ENCODE assay signal across 7 mouse cellular contexts in genomic region chr2:73566989-73567605, GRCm38 (mm10). TPM values are rescaled to one million over a fixed set of nuclear protein-coding genes. Genes with fewer than 3 reads are reported as not detected.
DNase-seq lines count a peak whose midpoint lies in the region; ATAC-seq and TF ChIP-seq lines count a peak whose summit lies in the region.

No protein-coding gene starts in this region.

- DNase-seq in ES-E14 (ENCODE audit: low read depth, low spot score): peak; percentile 59
- DNase-seq in heart, adult 8-10 months (ENCODE audit: low spot score): peak; percentile 71
- peak; percentile 50 to 71 for DNase-seq in kidney, adult 8-10 months
- DNase-seq in liver, postnatal 0 days: peak; percentile 56

- TF ChIP-seq CTCF in C2C12 (IDR thresholded peaks at IDR 0.05; ENCODE audit: control insufficient read depth, insufficient read depth, insufficient read length): peak; percentile 32
- peak; percentile 86 for TF ChIP-seq CTCF in liver, postnatal 0 days (IDR thresholded peaks at IDR 0.05; ENCODE audit: low read depth)

- in situ Hi-C loops in ES-E14 (cut with MboI; ENCODE audit: low sequenced_read_pairs in 2 of 2, unreplicated experiment in 2 of 2): loop anchor here in 1 of 2 experiments (25.0 kb wide), 1 partner anchor 1095 kb away; the partner anchor contains the start of genes Evx2 and Hoxd13

- H3K27ac ChIP-seq in ES-E14 (ENCODE audit: insufficient read depth, low read depth, low read length, poor library complexity, severe bottlenecking): no peak overlapping the region
- no peak overlapping the region for H3K27ac ChIP-seq in liver, postnatal 0 days (ENCODE audit: low read depth)

- 24% methylated on average over 8 of the region's 8 CpGs for WGBS in liver, postnatal 0 days (ENCODE audit: insufficient replicate concordance)

- H3K9ac ChIP-seq in ES-E14 (ENCODE audit: insufficient read depth, low read depth, low read length, poor library complexity, severe bottlenecking): no peak overlapping the region
- no peak overlapping the region for H3K9ac ChIP-seq in liver, postnatal 0 days (replicated peaks)

- H3K4me3 ChIP-seq in C2C12 (ENCODE audit: insufficient read depth, poor library complexity, severe bottlenecking) (no peak overlapping the region), ES-E14 (ENCODE audit: insufficient read depth in 1 of 2, low read depth in 1 of 2, low read length in 2 of 2, poor library complexity in 1 of 2, severe bottlenecking in 1 of 2) (no peak overlapping the region)
- H3K4me3 ChIP-seq in liver, postnatal 0 days (ENCODE audit: low read depth, low read length): no peak overlapping the region

- ATAC-seq in common myeloid progenitor, adult 5-6 weeks (replicated peaks; ENCODE audit: low read depth, poor library complexity, severe bottlenecking): peak; percentile 96
- peak; percentile 58 for ATAC-seq in liver, postnatal 0 days
- peak; percentile 88 for ATAC-seq in neutrophil, adult 5-6 weeks (ENCODE audit: extremely low read depth, insufficient number of reproducible peaks, low FRiP score, poor library complexity, severe bottlenecking)

- no peak for TF ChIP-seq EP300 in liver, postnatal 0 days (IDR thresholded peaks at IDR 0.05; ENCODE audit: low read depth)

- H3ac ChIP-seq in C2C12 (ENCODE audit: control insufficient read depth, insufficient read length, low read depth): no peak overlapping the region

- no peaks in the 10 kb centered on the region; a peak in 1 of 4 replicates for H3K4me1 ChIP-seq in ES-E14 (ENCODE audit: control insufficient read depth in 2 of 2, insufficient read depth in 2 of 2, low read length in 2 of 2, poor library complexity in 1 of 2)
- H3K4me1 ChIP-seq in liver, postnatal 0 days (ENCODE audit: insufficient read depth): no peaks in the 10 kb centered on the region

- no peaks in the 10 kb centered on the region for H3K79me2 ChIP-seq in C2C12 (ENCODE audit: control insufficient read depth, insufficient read depth)

- H3K9me3 ChIP-seq in ES-E14 (ENCODE audit: control insufficient read depth, insufficient read depth, low read depth, low read length): no peaks in the 10 kb centered on the region
- no peaks in the 10 kb centered on the region for H3K9me3 ChIP-seq in liver, postnatal 0 days (ENCODE audit: low read length)

- no peaks in the 10 kb centered on the region for H3K27me3 ChIP-seq in C2C12 (ENCODE audit: control insufficient read depth, insufficient read depth, insufficient read length)
- H3K27me3 ChIP-seq in liver, postnatal 0 days (ENCODE audit: insufficient read depth, low read length): no peaks in the 10 kb centered on the region

- peak overlapping the region; percentile 62 for H3K4me2 ChIP-seq in liver, postnatal 0 days (ENCODE audit: low read depth, low read length)

- no peaks in the 10 kb centered on the region for H3K79me3 ChIP-seq in C2C12 (ENCODE audit: low read depth)

- peaks cover 20% of the 10 kb centered on the region for H3K36me3 ChIP-seq in C2C12 (ENCODE audit: control insufficient read depth, insufficient read depth)
- H3K36me3 ChIP-seq in ES-E14 (ENCODE audit: control insufficient read depth, insufficient read depth, low read length, poor library complexity, severe bottlenecking): no peaks in the 10 kb centered on the region
- no peaks in the 10 kb centered on the region for H3K36me3 ChIP-seq in liver, postnatal 0 days (replicated peaks; ENCODE audit: insufficient read depth, low read length)

TF ChIP-seq in C2C12, 6 proteins besides CTCF, POLR2A, EP300 and RAD21:
- TF ChIP-seq USF1 (IDR thresholded peaks at IDR 0.05; ENCODE audit: low read depth) (no peak), FOSL1 (IDR thresholded peaks at IDR 0.05; ENCODE audit: insufficient read depth, low read length, poor library complexity, severe bottlenecking) (no peak), MYOG (IDR thresholded peaks at IDR 0.05; ENCODE audit: control insufficient read depth, extremely low read depth, insufficient read length) (no peak), MAX (IDR thresholded peaks at IDR 0.05) (no peak), MYOD1 (IDR thresholded peaks at IDR 0.05; ENCODE audit: control insufficient read depth, insufficient read length, low read depth) (no peak), CEBPB (IDR thresholded peaks at IDR 0.05; ENCODE audit: low read depth) (no peak)

TF ChIP-seq in ES-E14, 5 proteins besides CTCF, POLR2A, EP300 and RAD21:
- no peak for TF ChIP-seq HCFC1 (IDR thresholded peaks at IDR 0.05; ENCODE audit: borderline replicate concordance, insufficient read depth, low read length)
- TF ChIP-seq CHD2 (IDR thresholded peaks at IDR 0.05; ENCODE audit: low read depth, low read length): no peak
- peak; percentile 50; the same call in 1 of the 2 replicates for TF ChIP-seq ZC3H11A (IDR thresholded peaks at IDR 0.05; ENCODE audit: borderline replicate concordance, low read depth, low read length)
- no peak for TF ChIP-seq ZNF384 (IDR thresholded peaks at IDR 0.05; ENCODE audit: low read depth, low read length)
- TF ChIP-seq MAFK (IDR thresholded peaks at IDR 0.05; ENCODE audit: insufficient read depth, low read depth, low read length): 0 out of 2 replicates have a peak, but pooled peaks have one; percentile 27

RNA-seq across cellular contexts. Expression of gene Chrna1, which starts 13.0 kb away (rescaled TPM):
- 105 TPM for polyA plus RNA-seq in C2C12 (2012; fragmentation: generic; extraction: Trizol)
- 0.13 and 0.16 TPM in 2 replicates for total RNA-seq in ES-E14 (2012; rRNA removed)
- total RNA-seq in common myeloid progenitor, adult 5-6 weeks (2017): not detected in 2 replicates
- total RNA-seq in heart, adult 8-10 months (2022): under 1 TPM in 3 of 4 experiments, not detected in 1; 0.05 to 0.11 (median 0.06) TPM
- polyA plus RNA-seq in liver, postnatal 0 days (2015; fragmentation: Nextera tagmentation; extraction: Ambion mirVana): 0.06 and 0.18 TPM in 2 replicates
- not detected in 2 replicates for total RNA-seq in neutrophil, adult 5-6 weeks (2017)

RNA-seq across cellular contexts. Expression of gene Wipf1, which starts 37.6 kb away (rescaled TPM):
- 16.1 TPM for polyA plus RNA-seq in C2C12 (2012; fragmentation: generic; extraction: Trizol)
- 0.95 and 1.2 TPM in 2 replicates for total RNA-seq in ES-E14 (2012; rRNA removed)
- 13.2 and 22.9 TPM in 2 replicates for total RNA-seq in common myeloid progenitor, adult 5-6 weeks (2017)
- total RNA-seq in heart, adult 8-10 months (2022): 10 to 100 TPM; 11.5 to 14.6 (median 13.3) TPM
- 4.3 TPM in 2 replicates for polyA plus RNA-seq in liver, postnatal 0 days (2015; fragmentation: Nextera tagmentation; extraction: Ambion mirVana)
- total RNA-seq in neutrophil, adult 5-6 weeks (2017): 104 and 109 TPM in 2 replicates
